Mouse (Mus musculus) heart, postnatal 36 days (tissue): ENCODE results near the gene Tmem8. TPM values are rescaled to one million over a fixed set of nuclear protein-coding genes. Genes with fewer than 3 reads are reported as not detected.
A peak's percentile ranks its signal among the peaks of the same experiment; 100 is the strongest.
"Not testable (repeated sequence)": the region's sequence is repeated elsewhere in the genome, so short reads cannot be mapped to it uniquely, and the experiment has no call there.

Experiments used
- DNase-seq, 2 experiments: peaks; one replicate each; pipeline ENCODE4 v3.0.0; 2021 to 2022
- intact Hi-C: fragments of 180-260 bp; cut with DNase I; formaldehyde crosslinking; loops from one replicate; pipeline ENCODE4 v1.15.1; 2025
- total RNA-seq, 2 experiments: library from RNA; stranded (reverse); gene quantifications; 2 replicates each; pipeline ENCODE4 v1.2.3; 2021

Gene Tmem8
- total RNA-seq, 2 experiments from 2014 or later, result 3.6 to 4.1 TPM

DNA sequence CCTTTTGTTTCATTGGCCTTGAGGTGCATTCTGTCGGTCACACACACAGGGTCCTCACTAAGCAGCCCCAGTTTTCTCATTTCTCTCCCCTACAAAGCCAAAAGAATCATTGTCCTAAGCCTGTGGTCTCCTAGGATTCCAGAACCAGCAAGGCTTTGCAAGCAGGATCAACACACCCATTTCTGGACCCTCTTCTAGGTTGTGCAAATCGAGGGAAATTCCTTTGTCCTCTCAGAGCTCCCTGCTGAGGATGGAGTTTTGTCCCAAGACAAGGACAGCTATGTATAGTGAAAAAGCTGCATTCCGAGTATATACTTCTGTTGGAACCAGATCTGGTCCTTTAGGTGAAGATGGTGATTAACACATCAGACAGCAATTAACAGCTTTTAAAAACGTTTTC lies 2.9 kb upstream of the Tmem8 start:
- DNase-seq, result no peak
- intact Hi-C loops, result no loop called here

DNA sequence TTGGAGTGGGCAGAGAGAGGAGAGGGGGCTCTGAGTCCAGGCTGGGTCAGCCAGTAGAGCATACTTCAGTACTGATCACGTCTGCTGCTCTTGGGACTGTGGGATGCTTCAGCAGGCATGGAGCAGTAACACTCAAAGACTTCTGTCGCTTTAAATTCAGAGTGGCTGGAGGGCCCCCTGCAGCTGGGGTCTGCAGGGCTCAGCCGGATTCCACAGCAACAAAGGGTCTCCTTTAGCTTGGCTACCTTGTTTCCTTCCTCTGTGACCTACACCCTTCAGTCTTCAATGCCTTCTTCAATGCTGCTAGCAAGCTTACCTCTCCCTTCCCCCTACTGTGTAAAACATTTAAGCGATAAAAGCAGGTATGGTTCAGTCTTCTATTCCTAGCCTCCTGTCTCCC lies 2.1 kb upstream of the Tmem8 start:
- no peak for DNase-seq
- intact Hi-C loops, result no loop called here

DNA sequence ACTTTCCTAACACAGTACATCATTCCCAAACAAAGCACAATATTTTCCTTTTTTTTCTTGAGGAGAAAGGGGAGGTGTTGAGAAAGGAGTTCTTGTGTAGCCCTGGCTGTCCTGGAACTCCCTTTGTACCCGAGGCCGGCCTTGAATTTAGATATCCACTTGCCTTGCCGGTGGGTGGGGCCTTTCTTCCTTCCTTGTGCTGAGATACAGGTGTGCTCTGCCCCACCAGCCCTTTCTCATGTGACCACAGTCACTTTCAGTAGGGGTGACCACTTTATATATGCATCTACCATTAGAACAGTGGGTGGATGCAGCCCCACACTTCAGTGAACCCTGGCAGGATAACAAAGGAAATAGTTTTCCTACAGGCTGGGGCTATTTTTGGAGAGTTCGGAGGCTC lies 1.4 kb upstream of the Tmem8 start:
- intact Hi-C loops, result no loop called here
- DNase-seq, result no peak

DNA sequence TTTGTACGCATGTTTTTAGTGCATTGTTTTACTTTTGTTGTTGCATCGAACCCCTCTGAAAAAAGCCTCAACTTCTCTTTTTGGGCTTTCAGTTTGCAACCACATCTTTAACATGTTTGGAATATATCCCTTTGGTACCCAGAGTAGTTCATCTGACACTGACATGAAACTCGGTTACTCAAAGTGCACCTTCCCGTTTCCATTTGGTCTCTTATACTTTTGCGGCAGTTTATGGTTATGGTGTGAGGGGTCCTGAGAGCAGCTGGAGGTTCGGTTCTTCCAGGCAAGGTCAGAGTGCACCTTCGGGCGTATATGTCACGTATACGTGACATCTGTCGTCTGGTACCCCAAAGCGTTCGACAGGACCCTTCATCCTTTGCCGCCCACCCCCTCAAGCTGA lies 348 bp upstream of the Tmem8 start:
- intact Hi-C loops, result no loop called here
- DNase-seq, result no peak

DNA sequence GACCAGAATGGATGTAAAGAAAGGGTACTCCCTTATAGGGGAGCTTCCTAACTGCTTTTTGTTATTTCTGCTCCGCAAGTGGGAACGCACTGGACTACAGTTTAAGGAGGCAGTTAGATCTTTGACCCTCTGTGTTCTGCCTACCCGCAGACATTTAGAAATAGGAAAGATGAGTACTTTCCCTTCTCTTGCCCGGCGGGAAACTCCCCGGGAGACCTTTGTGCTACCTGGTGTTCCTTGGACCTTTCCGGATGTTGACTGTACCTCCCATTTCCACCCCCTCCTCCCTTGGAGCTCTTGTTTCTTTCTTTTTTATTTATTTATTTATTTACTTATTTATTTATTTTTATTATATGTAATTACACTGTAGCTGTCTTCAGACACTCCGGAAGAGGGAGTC lies 962 bp downstream of the Tmem8 start:
- intact Hi-C loops, result no loop called here
- DNase-seq, result no peak

DNA sequence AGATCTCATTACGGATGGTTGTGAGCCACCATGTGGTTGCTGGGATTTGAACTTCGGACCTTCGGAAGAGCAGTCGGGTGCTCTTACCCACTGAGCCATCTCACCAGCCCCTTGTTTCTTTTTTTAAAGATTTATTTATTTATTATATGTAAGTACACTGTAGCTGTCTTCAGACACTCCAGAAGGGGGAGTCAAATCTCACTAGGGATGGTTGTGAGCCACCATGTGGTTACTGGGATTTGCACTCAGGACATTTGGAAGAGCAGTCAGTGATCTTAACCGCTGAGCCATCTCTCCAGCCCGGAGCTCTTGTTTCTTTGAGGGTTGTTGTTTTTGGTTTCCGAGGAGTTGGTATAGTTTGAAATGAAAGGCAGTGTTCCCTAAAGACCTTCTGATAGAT lies 1.4 kb downstream of the Tmem8 start:
- intact Hi-C loops, result not testable (repeated sequence)

DNA sequence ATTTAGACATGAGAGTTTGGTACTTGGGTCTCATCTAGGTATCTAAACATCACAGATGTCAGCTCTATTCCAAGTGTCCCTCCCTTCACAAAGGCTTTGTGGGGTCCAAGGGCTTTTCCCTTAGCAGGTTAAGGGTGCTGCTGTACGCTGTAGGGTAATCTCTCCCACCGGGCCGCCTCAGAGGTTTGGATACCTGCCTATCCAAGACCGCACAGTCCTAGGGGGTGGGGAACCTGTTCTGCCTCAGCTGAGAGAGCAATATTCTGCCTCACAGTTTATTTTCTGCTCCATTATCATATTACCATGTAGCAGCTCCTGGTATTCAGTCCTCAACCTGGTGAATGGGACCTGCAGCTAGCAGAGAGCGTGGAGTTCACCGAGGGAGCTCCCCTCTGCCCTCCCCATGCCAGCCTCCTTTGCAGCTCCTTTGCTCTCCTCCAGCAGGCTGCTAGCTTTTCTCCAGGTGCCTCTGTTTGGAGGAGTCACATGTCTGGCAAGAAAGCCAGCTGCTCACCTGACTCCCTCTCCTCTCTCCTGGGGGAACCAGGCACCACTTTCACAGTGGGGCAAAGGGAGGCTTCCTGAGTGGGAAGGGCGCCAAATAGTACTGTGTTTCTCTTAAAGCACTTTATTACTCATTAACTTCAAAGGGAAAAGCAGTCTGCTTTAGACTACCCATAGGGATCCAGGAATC lies 2.3 kb downstream of the Tmem8 start:
- intact Hi-C loops, result no loop called here

More for the DNA sequence above, 1.4 kb downstream of the Tmem8 start:
- DNase-seq, result not testable (repeated sequence)

DNA sequence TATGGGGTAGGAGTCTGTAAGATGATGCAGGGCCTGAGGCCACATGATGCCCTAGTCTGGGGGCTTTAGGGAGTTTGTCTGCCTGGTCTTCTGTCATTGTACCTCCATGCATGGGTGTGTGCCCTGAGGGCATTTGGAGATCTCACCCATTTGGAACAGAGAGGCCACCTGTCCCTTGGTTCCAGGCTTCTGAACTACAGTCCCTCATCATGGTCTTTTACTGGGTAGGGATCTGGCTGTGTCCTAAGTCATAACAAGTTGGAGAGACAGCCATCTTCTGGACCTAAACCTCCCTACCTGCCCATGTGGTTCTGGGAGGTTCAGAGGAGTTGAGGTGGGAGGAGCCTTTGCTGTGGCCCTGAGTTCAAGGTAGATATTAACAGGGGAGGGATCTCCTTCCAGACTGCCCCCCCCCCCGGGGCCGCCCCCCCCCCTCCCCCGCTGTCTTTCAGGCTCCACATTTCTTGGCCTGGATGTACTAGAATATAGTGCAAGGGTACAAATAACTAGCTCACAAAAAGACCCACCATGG lies 2.9 kb downstream of the Tmem8 start:
- intact Hi-C loops, result no loop called here
- DNase-seq, result no peak

More for the DNA sequence above, 2.3 kb downstream of the Tmem8 start:
- no peak for DNase-seq

DNA sequence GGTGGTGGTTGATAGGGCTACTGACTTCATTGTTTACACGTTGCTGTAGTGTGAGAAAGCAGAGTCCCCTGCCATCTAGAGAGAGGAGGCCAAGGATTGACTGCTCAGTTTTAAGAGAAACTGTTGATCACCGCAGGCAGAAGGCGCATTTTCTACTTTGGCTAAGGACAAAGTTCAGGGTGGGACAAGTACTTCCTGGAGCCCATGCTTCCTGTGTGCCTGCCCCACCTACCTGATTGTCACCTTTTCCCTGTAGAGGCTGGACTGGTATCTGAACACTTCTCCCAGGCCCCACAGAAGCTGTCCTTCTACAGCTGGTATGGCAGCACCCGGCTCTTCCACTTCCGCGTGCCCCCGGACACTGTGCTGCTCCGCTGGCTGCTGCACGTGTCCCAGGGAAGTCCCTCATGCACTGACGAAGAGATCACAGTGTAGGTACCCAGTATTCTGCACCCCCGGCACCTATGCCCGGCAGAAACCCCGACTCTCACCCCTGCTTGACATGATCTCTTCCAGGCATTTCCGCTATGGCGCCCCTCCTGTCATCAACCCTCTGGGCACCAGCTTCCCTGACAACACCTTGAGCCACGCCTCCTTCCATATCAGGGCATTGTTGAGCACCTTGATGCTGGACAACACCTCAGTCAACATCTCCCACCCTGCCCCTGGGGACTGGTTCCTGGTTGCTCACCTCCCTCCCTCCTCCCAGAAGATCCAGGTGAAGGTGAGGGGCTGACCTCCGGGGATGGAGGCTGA lies 3.6 kb downstream of the Tmem8 start:
- intact Hi-C loops, result no loop called here
- DNase-seq, result no peak

DNA sequence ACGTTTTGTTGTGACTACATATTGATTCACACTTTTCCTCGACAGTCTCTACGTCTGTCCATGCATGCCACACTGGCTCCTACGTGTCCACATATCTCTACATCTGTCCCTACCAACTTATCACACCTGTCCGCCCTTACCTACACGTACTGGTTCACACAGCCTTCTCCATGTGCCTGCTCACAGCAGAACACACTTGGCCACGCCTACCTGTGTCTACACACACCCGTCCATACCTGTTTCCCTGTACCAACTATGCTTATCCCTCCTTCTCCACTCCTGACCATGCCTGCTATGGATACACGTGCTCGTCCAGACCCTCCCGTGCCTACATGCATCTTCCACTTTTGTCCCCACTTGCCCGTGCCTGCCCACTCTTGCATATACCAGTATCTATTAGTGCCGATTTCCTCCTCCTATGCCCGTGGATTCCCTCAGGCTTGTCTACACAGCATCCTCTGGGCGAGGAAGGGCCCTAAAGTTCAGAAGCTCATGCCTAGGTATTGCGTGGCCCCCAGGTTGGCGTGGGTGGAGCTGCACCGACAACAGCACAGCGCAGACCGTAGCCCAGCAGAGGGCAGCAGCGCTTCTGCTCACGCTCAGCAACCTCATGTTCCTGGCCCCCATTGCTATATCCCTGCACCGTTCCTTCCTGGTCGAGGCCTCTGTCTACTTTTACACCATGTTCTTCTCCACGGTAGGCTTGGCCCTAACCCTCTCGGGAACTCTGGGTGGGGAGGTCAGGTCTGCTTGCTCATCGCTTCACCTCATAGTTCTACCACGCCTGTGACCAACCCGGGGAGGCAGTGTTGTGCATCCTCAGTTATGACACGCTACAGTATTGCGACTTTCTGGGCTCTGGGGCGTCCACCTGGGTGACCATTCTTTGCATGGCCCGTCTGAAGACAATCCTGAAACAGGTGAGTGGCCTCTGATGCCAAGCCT lies 6.9 kb downstream of the Tmem8 start:
- DNase-seq, result peak; percentile 42 to 63
- intact Hi-C loops, result loop anchor here (5.0 to 10.0 kb wide), 2 partner anchors 122 to 335 kb away; partner anchors contain the start of gene Fam234a

DNA sequence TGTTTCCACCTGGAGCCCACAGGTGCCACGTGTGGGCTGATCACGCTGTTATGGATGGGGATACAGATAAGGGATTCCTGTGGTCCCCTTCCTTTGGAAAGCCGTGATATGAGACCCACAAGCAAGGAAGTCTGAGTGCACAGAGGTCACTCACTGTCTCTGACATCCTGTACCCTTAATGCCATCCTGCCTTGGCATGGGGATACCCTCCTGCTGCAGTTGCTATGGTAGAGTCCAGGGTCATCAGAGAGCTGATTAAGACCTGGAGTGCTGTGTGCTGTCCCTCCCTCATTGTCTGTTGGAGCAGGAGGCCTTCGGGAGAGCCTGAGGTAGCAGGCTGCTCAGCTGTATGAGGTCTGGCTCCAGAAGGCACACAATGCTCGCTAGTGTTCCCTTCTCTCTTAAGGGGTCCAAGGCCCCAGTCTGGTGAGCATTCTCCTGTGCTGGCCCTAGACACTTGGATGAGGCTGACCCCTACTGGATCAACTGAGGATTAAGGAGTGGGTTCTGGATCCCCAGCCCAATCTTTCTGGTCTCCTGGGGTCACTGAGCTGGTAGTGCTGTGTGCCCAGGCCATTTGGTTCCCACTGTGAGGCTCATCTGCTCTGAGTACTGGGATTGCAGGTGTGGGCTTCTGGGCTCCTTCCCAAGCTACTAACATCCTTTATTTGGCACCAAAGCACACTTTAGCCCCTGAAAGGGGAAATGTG lies 9.5 kb downstream of the Tmem8 start:
- intact Hi-C loops, result loop anchor here (1.0 to 10.0 kb wide), 3 partner anchors 16 to 332 kb away; partner anchors contain the start of genes Axin1 and Fam234a
- DNase-seq, result no peak

DNA sequence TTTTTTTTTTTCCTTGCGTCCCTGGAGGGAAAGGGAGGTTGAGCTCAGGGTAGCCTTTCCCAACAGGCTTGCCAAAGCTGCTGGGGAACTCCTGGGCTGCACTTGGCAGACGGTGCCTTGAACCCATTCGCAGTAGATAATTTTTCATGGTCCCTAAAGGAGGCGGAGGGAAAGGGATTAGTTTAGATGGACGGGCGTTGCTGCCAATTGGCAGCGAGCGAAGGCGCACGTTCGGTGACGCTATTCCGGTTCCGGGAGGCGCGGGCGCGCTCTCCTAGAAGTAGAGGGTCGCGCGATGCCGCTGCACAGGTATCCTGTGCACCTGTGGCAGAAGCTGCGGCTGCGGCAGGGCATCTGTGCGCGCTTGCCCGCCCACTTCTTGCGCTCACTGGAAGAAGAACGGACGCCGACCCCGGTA lies 10.2 kb downstream of the Tmem8 start, which contains the start of gene Mrpl28:
Mrpl28 (plus strand) TSS at position 234 of the 418 bp plus-strand sequence.
- intact Hi-C loops, result loop anchor here (1.0 to 10.0 kb wide), 3 partner anchors 15 to 332 kb away; partner anchors contain the start of genes Axin1 and Fam234a
- DNase-seq, result peak; percentile 88 to 89

DNA sequence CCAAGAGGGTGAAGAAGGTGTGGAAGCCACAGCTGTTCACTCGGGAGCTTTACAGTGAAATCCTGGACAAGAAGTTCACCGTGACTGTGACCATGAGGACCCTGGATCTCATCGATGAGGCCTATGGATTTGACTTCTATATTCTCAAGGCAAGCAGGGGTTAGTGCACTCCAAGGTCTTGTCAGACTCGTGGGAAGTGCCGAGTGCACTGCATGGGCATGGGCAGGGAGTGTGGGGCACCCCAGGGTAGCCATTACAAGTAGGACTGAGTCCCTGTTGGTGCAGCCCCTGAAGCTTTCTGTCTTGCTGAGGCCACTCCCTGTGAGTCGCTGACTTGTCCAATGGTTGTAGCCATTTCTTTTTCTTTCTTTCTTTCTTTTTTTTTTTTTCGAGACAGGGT lies 11.5 kb downstream of the Tmem8 start:
- no peak for DNase-seq
- intact Hi-C loops, result loop anchor here (5.0 to 10.0 kb wide), 2 partner anchors 118 to 330 kb away; partner anchors contain the start of gene Fam234a

DNA sequence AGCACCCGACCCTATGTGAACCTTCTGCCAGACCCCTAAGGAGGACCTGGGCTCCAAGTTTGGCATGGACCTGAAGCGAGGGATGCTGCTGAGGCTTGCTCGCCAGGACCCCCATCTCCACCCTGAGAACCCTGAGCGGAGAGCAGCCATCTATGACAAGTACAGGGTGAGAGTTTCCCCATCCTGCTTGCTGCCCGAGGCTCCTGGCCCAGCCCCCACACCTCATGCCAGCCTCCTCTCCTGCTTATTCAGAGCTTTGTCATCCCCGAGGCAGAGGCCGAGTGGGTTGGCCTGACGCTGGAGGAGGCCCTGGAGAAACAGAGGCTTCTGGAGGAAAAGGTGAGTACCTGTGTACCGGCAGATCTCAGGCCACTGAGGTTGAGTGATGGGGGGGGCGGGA lies 12.1 kb downstream of the Tmem8 start:
- intact Hi-C loops, result loop anchor here (10.0 kb wide), 1 partner anchor 330 kb away; no protein-coding TSS in a partner anchor

DNA sequence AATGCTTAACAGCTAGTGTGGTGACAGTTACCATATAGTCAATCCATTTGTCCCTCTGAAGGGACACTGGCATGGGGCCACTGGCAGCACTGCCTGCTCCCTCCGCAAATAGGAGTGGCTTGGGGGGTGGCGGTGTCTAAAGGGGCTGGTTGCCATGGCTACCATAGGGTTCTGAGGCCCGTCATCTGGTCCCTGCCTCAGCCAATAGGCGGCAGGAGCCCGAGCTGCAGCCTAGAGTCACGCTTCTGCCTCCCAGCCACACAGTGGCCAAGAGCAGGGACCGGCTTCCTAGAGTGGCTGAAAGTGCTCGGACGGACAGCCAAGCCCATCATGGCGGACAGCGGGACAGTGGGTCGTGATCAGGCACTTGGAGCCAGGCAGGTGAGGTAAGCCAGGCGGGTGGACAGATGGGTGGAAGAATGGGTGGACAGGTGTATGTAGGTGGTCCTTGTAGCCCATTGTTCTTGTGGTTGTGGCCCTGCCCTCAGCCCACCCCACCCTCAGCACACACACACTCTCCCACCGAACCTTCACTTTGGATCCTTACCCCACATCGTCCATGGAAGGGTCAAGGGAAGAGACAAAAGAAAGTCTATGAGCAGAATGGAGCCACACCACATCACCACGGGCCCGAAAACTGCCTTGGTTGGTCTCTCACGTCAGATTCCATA lies 18.1 kb downstream of the Tmem8 start:
- intact Hi-C loops, result no loop called here
- DNase-seq, result no peak

More for the DNA sequence above, 12.1 kb downstream of the Tmem8 start:
- DNase-seq, result no peak

DNA sequence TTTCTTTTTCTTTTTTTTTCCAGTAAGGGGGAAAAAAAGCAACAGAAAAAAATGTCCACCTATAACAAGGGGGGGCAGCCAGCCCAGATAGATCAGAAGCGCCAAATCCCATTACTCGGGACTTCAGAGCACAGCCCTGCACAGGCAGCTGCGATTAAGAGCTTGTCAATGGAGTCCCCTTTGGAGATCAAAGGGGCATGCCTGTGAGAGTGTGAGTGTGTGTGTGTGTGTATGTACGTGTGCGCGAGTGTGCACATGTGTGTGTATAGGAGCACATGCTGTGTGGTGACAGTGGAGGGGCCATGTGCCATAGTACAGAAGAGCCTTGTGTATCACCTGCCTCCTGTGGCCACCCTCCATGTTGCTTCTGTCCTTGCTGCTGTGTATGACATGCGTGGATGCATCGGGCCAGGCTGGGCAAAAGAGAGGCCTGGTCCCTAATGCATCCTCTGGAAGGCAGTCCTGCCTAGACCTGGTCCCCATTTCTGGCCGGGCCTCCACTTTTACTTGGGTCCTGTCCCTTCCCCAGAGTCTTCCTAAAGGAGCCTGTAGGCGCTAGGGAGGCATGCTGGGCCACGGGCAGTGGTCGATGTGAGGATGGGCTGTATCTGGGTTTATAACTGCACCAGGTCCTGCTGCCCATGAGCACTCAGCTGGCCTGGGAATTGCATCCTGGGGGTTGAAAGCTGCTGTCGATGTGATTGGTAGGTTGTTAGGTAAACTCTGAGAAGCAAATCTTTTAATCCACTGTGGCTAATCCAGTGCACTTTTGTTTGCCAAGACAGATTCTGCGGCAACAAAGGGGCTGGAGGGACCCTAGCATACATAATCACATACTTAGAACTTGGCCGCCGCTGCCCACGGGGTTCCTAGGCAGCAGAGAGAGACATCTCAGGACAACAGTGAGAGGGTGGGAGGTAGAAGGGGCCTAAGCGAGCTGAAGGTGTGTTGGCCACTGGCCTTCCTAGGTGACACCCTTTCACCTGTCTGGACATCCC lies 19.1 kb downstream of the Tmem8 start:
- intact Hi-C loops, result no loop called here
- DNase-seq, result no peak

DNA sequence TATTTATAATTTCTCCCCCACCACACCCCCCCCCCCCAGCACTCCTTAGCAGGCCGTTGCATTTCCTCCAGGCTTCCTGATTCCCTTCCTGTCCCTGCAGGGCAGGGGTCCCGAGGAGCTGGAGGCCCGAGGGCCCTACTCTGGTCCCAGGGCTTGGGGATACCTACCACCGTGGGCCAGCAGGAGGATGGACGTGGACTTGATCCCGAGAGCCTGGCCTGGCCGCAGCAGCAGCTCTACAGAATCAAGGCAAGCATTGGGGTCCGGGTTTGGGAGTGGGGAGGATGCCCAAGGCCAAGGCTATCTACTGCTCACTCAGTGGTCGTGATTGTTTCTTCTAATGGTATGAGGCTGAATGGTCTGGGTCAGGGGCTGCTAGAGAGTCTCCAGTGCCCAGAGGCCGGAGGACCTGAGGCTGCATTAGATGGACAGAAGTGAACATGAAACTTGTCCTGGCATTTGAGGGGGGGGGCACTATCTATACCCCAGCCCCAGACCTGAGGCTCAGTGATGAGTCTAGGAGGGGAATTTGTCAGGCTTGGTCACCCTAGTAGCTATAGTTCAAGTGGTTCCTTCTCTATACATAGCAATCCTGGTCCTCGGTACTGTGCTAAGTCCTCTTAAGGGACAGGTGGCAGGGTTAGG lies 24.1 kb downstream of the Tmem8 start:
- intact Hi-C loops, result loop anchor here (5.0 kb wide), 1 partner anchor 105 kb away; the partner anchor contains the start of gene Fam234a
- no peak for DNase-seq
